Mouse (Mus musculus) CH12.LX (cell line): ENCODE results near the gene Mlh1. TPM values are rescaled to one million over a fixed set of nuclear protein-coding genes. Genes with fewer than 3 reads are reported as not detected.

Experiments
- DNase-seq: peaks from one replicate; pipeline ENCODE4 v3.0.0-alpha.2; 2013; ENCODE audit errors: extremely low read depth
- H3K27ac ChIP-seq: 2 replicates; pipeline ENCODE4 v1.5.1; 2012; ENCODE audit warnings: low read depth, mild to moderate bottlenecking, control low read depth, moderate library complexity; ENCODE audit not compliant: insufficient read depth
- H3K27me3 ChIP-seq: replicated peaks from 2 replicates; pipeline ENCODE3; 2012; ENCODE audit warnings: inconsistent platforms
- H3K36me3 ChIP-seq, 2 experiments: replicated peaks in 1 of 2; 2 replicates each; pipeline versions ENCODE3 to v1.6.1; 2012; ENCODE audit warnings: inconsistent platforms in 1 of 2, low read length in 1 of 2, mild to moderate bottlenecking in 1 of 2, mixed read lengths in 1 of 2, moderate library complexity in 1 of 2; ENCODE audit not compliant: control insufficient read depth in 1 of 2, insufficient read depth in 1 of 2
- H3K4me1 ChIP-seq, 2 experiments: 2 replicates each; pipeline ENCODE4 v1.6.1; 2012; ENCODE audit warnings: inconsistent platforms in 1 of 2, moderate library complexity in 1 of 2; ENCODE audit not compliant: insufficient read depth in 2 of 2, control insufficient read depth in 1 of 2
- H3K4me2 ChIP-seq: 2 replicates; pipeline ENCODE4 v1.6.1; 2012; ENCODE audit warnings: low read depth, mild to moderate bottlenecking, control low read depth; ENCODE audit not compliant: poor library complexity, insufficient read depth, severe bottlenecking
- H3K4me3 ChIP-seq, 3 experiments: fragments of 150-350 bp in 1 of 3; sonication (generic) in 1 of 3; replicated peaks in 1 of 3; 2 replicates each; pipeline versions ENCODE3 to v1.5.1; 2011 to 2012; ENCODE audit warnings: low read depth in 2 of 3, low read length in 2 of 3, mild to moderate bottlenecking in 2 of 3, moderate library complexity in 2 of 3, control low read depth in 1 of 3, improper control_type of control experiment in 1 of 3, inconsistent platforms in 1 of 3, mixed read lengths in 1 of 3; ENCODE audit not compliant: poor library complexity in 1 of 3
- H3K79me2 ChIP-seq: replicated peaks from 2 replicates; pipeline ENCODE4 v1.6.1; 2012; ENCODE audit warnings: mild to moderate bottlenecking, moderate library complexity; ENCODE audit not compliant: control insufficient read depth, poor library complexity, insufficient read depth, severe bottlenecking; ENCODE audit errors: extremely low read depth
- H3K9ac ChIP-seq: 2 replicates; pipeline ENCODE4 v1.6.1; 2012; ENCODE audit warnings: low read depth, mild to moderate bottlenecking, control low read depth, moderate library complexity; ENCODE audit not compliant: insufficient read depth
- H3K9me3 ChIP-seq: replicated peaks from 2 replicates; pipeline ENCODE3; 2012; ENCODE audit warnings: low read length, inconsistent platforms, mixed read lengths
- CHD1 ChIP-seq: IDR thresholded peaks from 2 replicates; pipeline ENCODE4 v1.6.1; 2012; ENCODE audit warnings: low read depth, low read length, improper control_type of control experiment, inconsistent platforms
- CTCF ChIP-seq, 2 experiments: IDR thresholded peaks in 1 of 2; conservative IDR thresholded peaks in 1 of 2; 2 replicates each; pipeline ENCODE4 v1.5.1; 2011 to 2012; ENCODE audit warnings: low read depth in 2 of 2, low read length in 2 of 2, improper control_type of control experiment in 1 of 2, inconsistent platforms in 1 of 2, mild to moderate bottlenecking in 1 of 2, moderate library complexity in 1 of 2
- E2F4 ChIP-seq: IDR thresholded peaks from 2 replicates; pipeline ENCODE4 v1.6.1; 2011; ENCODE audit warnings: low read depth, low read length, improper control_type of control experiment; ENCODE audit not compliant: insufficient replicate concordance
- IRF4 ChIP-seq: IDR thresholded peaks from 2 replicates; pipeline ENCODE4 v1.6.1; 2014; ENCODE audit warnings: low read depth, mild to moderate bottlenecking, inconsistent platforms, low read length, improper control_type of control experiment
- JUN ChIP-seq: IDR thresholded peaks from 2 replicates; pipeline ENCODE4 v1.6.1; 2011; ENCODE audit warnings: low read depth, mild to moderate bottlenecking, low read length, improper control_type of control experiment, moderate library complexity; ENCODE audit not compliant: insufficient read depth
- JUND ChIP-seq: conservative IDR thresholded peaks from 2 replicates; pipeline ENCODE4 v1.6.1; 2011; ENCODE audit warnings: low read depth, low read length, improper control_type of control experiment
- KAT2A ChIP-seq: IDR thresholded peaks from 2 replicates; pipeline ENCODE4 v1.6.1; 2012; ENCODE audit warnings: low read length, improper control_type of control experiment, inconsistent platforms; ENCODE audit not compliant: insufficient replicate concordance
- MAX ChIP-seq: IDR thresholded peaks from 2 replicates; pipeline ENCODE4 v1.6.1; 2011; ENCODE audit warnings: low read length, improper control_type of control experiment
- MEF2A ChIP-seq: IDR thresholded peaks from 2 replicates; pipeline ENCODE4 v1.6.1; 2014; ENCODE audit warnings: low read depth, mild to moderate bottlenecking, inconsistent platforms, low read length, improper control_type of control experiment, borderline replicate concordance
- MXI1 ChIP-seq: IDR thresholded peaks from 2 replicates; pipeline ENCODE4 v1.6.1; 2011; ENCODE audit warnings: mild to moderate bottlenecking, low read depth, low read length, improper control_type of control experiment
- MYC ChIP-seq: IDR thresholded peaks from 2 replicates; pipeline ENCODE4 v1.6.1; 2011; ENCODE audit warnings: low read depth, mild to moderate bottlenecking, improper control_type of control experiment, low read length
- NELFE ChIP-seq: IDR thresholded peaks from 2 replicates; pipeline ENCODE4 v1.6.1; 2011; ENCODE audit warnings: low read depth, low read length, improper control_type of control experiment
- PAX5 ChIP-seq: IDR thresholded peaks from 2 replicates; pipeline ENCODE4 v1.6.1; 2012; ENCODE audit warnings: low read length, inconsistent platforms, mixed read lengths
- POLR2A ChIP-seq: IDR thresholded peaks from 2 replicates; pipeline ENCODE4 v1.6.1; 2011; ENCODE audit warnings: low read depth, mild to moderate bottlenecking, improper control_type of control experiment, low read length
- RAD21 ChIP-seq: IDR thresholded peaks from 2 replicates; pipeline ENCODE4 v1.6.1; 2011; ENCODE audit warnings: low read depth, mild to moderate bottlenecking, low read length, improper control_type of control experiment, moderate library complexity
- RCOR1 ChIP-seq: conservative IDR thresholded peaks from 2 replicates; pipeline ENCODE4 v1.6.1; 2012; ENCODE audit warnings: low read depth, mild to moderate bottlenecking, inconsistent platforms, low read length, improper control_type of control experiment
- SMC3 ChIP-seq: IDR thresholded peaks from 2 replicates; pipeline ENCODE4 v1.6.1; 2011; ENCODE audit warnings: low read depth, low read length, improper control_type of control experiment
- TCF12 ChIP-seq: IDR thresholded peaks from 2 replicates; pipeline ENCODE4 v1.6.1; 2014; ENCODE audit warnings: low read depth, mild to moderate bottlenecking, inconsistent platforms, low read length, improper control_type of control experiment
- ZC3H11A ChIP-seq: IDR thresholded peaks from 2 replicates; pipeline ENCODE4 v1.6.1; 2012; ENCODE audit warnings: low read depth, mild to moderate bottlenecking, inconsistent platforms, low read length, improper control_type of control experiment
- ZKSCAN1 ChIP-seq: IDR thresholded peaks from 2 replicates; pipeline ENCODE4 v1.6.1; 2012; ENCODE audit warnings: low read depth, inconsistent platforms, low read length, improper control_type of control experiment, borderline replicate concordance
- ZMIZ1 ChIP-seq: IDR thresholded peaks from 2 replicates; pipeline ENCODE4 v1.6.1; 2012; ENCODE audit warnings: low read depth, mild to moderate bottlenecking, inconsistent platforms, low read length, improper control_type of control experiment
- ZNF384 ChIP-seq: IDR thresholded peaks from 2 replicates; pipeline ENCODE4 v1.6.1; 2012; ENCODE audit warnings: low read depth, low read length, improper control_type of control experiment, inconsistent platforms
- dilution Hi-C: fragments of 300-500 bp; cut with MboI; formaldehyde crosslinking; loops from 2 replicates; pipeline ENCODE4 v1.14.3; 2020; ENCODE audit warnings: low sequenced_read_pairs; ENCODE audit not compliant: extremely low pct_unique_long_range_greater_than_20kb, extremely low pct_ligation_motif_present
- in situ Hi-C: fragments of 300-500 bp; cut with MboI; formaldehyde crosslinking; loops from 3 replicates; pipeline ENCODE4 v1.14.3; 2019; ENCODE audit warnings: low sequenced_read_pairs, low pct_ligation_motif_present, low pct_unique_long_range_greater_than_20kb, mixed read lengths
- polyA plus RNA-seq: library from polyadenylated mRNA; unstranded; fragments of >175 nt; gene quantifications from 2 replicates; pipeline ENCODE4 v1.2.1, GENCODE M21; 2012; ENCODE audit warnings: low read depth; ENCODE audit not compliant: insufficient read length
- total RNA-seq, 2 experiments: library from RNA; depleted of rRNA; stranded (reverse); fragments of 300-350 nt in 1 of 2; fragments of >200 nt in 1 of 2; gene quantifications; 2 replicates each; pipeline ENCODE4 v1.2.3; 2012 to 2014

Gene Mlh1
- total and polyA plus RNA-seq, 3 experiments: 25.7 to 57.9 (median 50.2) TPM

- H3K4me2 ChIP-seq: no peak within 1 kb of the TSS
- no peaks in the 10 kb centered on the region for H3K27me3 ChIP-seq
- TF ChIP-seq CTCF (conservative IDR thresholded peaks at IDR 0.05 in 1 of 2, IDR thresholded peaks at IDR 0.05 in 1 of 2; ENCODE audit: low read depth in 2 of 2, low read length in 2 of 2) (no peak), KAT2A (no peak), MEF2A (no peak), ZMIZ1 (no peak), JUN (no peak), NELFE (no peak), MAX (no peak), MXI1 (no peak), RCOR1 (no peak), CHD1 (no peak), ZC3H11A (no peak), IRF4 (no peak), ZKSCAN1 (no peak), POLR2A (no peak)
- no peaks in the 10 kb centered on the region for H3K79me2 ChIP-seq
- H3K4me1 ChIP-seq: peaks cover 0 to 7% of the 10 kb centered on the region in 2 experiments; a peak in 2 of 4 replicates
- no peak within 1 kb of the TSS for H3K4me3 ChIP-seq
- no peak within 1 kb of the TSS for H3K27ac ChIP-seq
- peaks cover 15% of the 10 kb centered on the region for H3K9me3 ChIP-seq
- no peaks in the 10 kb centered on the region for H3K36me3 ChIP-seq
- no peak for DNase-seq
- dilution Hi-C loops: no loop called here
- H3K9ac ChIP-seq: no peak within 1 kb of the TSS
- in situ Hi-C loops: no loop called here
Observed at GRCm38 (mm10) chr9:111311031-111311842, 39.6 kb upstream of the Mlh1 start, which contains the start of gene Trank1. Gene Trank1, plus strand, starts transcription at chr9:111311739.

DNA sequence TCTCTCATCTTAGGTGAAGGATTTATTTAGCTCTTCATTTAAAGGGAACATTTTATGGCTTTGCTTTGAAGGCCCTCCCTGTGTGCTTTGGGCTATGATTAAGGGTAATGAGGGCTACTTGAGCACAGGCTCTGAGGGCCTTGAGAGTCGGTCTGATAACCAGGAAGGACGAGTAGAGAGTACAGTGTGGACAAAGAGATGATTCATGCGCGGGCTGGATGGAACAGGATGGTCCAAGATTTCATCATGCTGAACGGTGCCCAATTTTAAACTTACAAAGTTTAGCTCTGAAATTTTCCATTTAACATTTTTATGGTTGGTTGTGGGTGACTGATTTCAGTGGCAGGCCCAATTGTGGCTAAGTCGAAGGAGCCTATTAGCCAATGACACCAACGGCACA, 34.6 kb upstream of the Mlh1 start:
- H3K79me2 ChIP-seq: no peaks in the 10 kb centered on the region
- in situ Hi-C loops: no loop called here
- peaks cover 3% of the 10 kb centered on the region for H3K9me3 ChIP-seq
- dilution Hi-C loops: no loop called here
- no peaks in the 10 kb centered on the region for H3K36me3 ChIP-seq
- no peak overlapping the region for H3K4me2 ChIP-seq
- peaks cover 4% of the 10 kb centered on the region for H3K27me3 ChIP-seq
- no peak for DNase-seq
- H3K4me1 ChIP-seq: no peaks in the 10 kb centered on the region
- H3K27ac ChIP-seq: no peak overlapping the region
- TF ChIP-seq JUN (no peak), MYC (no peak), MAX (no peak), ZKSCAN1 (no peak), NELFE (no peak), RCOR1 (no peak), RAD21 (no peak), TCF12 (no peak), ZNF384 (no peak), E2F4 (no peak), SMC3 (no peak), JUND (no peak), PAX5 (no peak)
- no peak overlapping the region for H3K9ac ChIP-seq
- H3K4me3 ChIP-seq: no peak overlapping the region
